Mouse (Mus musculus): ENCODE measurements around the gene Ccl3. TPM values are rescaled to one million over a fixed set of nuclear protein-coding genes. Genes with fewer than 3 reads are reported as not detected.

The Ccl3 gene
- polyA plus RNA-seq (2012; rRNA removed): 0.83 and 1.2 TPM in 2 replicates
- 1.1 TPM in 2 replicates for polyA plus RNA-seq (2014; fragmentation: Nextera tagmentation; extraction: Ambion mirVana)

DNA sequence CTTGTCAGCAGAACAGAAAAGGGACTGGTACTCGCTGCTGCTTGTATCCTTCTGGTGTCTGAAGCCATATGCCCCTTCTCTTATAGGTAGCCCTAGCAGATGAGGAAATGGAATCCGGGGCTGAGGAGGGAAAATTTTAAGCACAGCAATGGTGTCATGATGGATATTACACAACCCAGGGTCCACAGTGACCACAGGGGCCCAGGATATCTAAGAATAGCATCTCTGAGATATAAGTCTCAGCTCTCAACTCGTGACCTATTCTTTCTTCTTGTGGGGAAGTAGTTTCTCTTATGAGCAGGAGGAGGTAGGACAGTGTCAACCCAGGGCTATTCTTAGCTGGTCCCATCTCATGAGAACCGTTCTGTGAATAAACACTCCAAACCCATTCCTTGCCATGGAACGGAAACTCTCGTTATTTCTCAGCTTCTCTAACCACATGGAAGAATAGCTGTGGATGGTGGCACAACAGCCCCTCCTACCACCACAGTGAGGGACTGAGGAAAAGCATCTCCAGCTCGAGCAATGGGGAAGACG is at the start of gene Ccl3:
TSS of gene Ccl3 (minus strand) at position 51 of the 537 bp plus-strand sequence.
- WGBS (ENCODE audit: insufficient replicate concordance): 28% methylated on average over 8 of the region's 8 CpGs
- no peaks in the 10 kb centered on the region for H3K36me3 ChIP-seq (replicated peaks; ENCODE audit: control insufficient read depth, insufficient read depth, low read depth)
- no peak within 1 kb of the TSS for H3K9ac ChIP-seq (replicated peaks)
- no peak for TF ChIP-seq EP300 (IDR thresholded peaks at IDR 0.05; ENCODE audit: low read depth)
- TF ChIP-seq CTCF (IDR thresholded peaks at IDR 0.05; ENCODE audit: low read depth): no peak
- ATAC-seq (ENCODE audit: insufficient read depth): no peak
- no peaks in the 10 kb centered on the region for H3K27me3 ChIP-seq (ENCODE audit: control insufficient read depth, insufficient read depth, low read length)
- no peak within 1 kb of the TSS for H3K4me3 ChIP-seq (ENCODE audit: insufficient read depth in 1 of 2, low read depth in 2 of 2, low read length in 2 of 2)
- DNase-seq (ENCODE audit: low read depth in 3 of 3, low spot score in 3 of 3): no peak
- no peaks in the 10 kb centered on the region for H3K4me1 ChIP-seq (replicated peaks; ENCODE audit: control insufficient read depth in 2 of 2, insufficient read depth in 2 of 2, low read length in 1 of 2)
- H3K4me2 ChIP-seq (ENCODE audit: low read depth): no peak within 1 kb of the TSS
- H3K9me3 ChIP-seq (ENCODE audit: control insufficient read depth, low read length): no peaks in the 10 kb centered on the region
- no peak within 1 kb of the TSS for H3K27ac ChIP-seq

DNA sequence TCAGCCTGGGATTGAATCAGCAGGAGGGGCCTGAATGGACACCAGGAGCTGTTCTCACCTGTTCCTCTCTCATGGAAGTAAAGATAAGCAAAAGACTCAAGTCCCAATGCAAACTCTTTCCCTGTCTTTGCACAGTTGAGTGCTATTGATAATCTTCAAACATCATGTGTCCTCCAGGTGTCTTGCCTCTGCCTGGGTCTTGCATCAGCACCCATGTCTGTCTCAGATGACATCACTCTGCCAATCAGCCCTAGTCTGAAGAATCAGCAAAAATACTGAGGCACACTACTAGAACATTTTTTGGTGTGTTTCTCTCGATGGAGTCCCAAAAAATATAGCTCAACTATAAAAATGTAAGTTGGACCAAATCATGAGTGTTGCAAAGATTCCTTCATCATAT is 42.9 kb upstream of the Ccl3 start:
- Histone ChIP-seq H3K36me3 (replicated peaks; ENCODE audit: control insufficient read depth, insufficient read depth, low read depth) (no peaks in the 10 kb centered on the region), H3K4me3 (ENCODE audit: insufficient read depth in 1 of 2, low read depth in 2 of 2, low read length in 2 of 2) (no peak overlapping the region), H3K4me2 (ENCODE audit: low read depth) (no peak overlapping the region), H3K9me3 (ENCODE audit: control insufficient read depth, low read length) (no peaks in the 10 kb centered on the region), H3K27me3 (ENCODE audit: control insufficient read depth, insufficient read depth, low read length) (no peaks in the 10 kb centered on the region), H3K9ac (replicated peaks) (no peak overlapping the region), H3K27ac (no peak overlapping the region), H3K4me1 (replicated peaks; ENCODE audit: control insufficient read depth in 2 of 2, insufficient read depth in 2 of 2, low read length in 1 of 2) (no peaks in the 10 kb centered on the region)
- TF ChIP-seq CTCF (IDR thresholded peaks at IDR 0.05; ENCODE audit: low read depth): no peak
- no peak for TF ChIP-seq EP300 (IDR thresholded peaks at IDR 0.05; ENCODE audit: low read depth)
- no peak for DNase-seq (ENCODE audit: low read depth in 3 of 3, low spot score in 3 of 3)
- ATAC-seq (ENCODE audit: insufficient read depth): no peak
- WGBS (ENCODE audit: insufficient replicate concordance): 20% methylated on average over 1 of the region's 1 CpGs

GRCm38 (mm10) chr11:83689918-83690317 is 40.8 kb upstream of the Ccl3 start:
- 47% methylated on average over 1 of the region's 1 CpGs for WGBS (ENCODE audit: insufficient replicate concordance)
- no peak overlapping the region for H3K4me3 ChIP-seq (ENCODE audit: insufficient read depth in 1 of 2, low read depth in 2 of 2, low read length in 2 of 2)
- no peak overlapping the region for H3K9ac ChIP-seq (replicated peaks)
- H3K27ac ChIP-seq: no peak overlapping the region
- H3K36me3 ChIP-seq (replicated peaks; ENCODE audit: control insufficient read depth, insufficient read depth, low read depth): no peaks in the 10 kb centered on the region
- no peak overlapping the region for H3K4me2 ChIP-seq (ENCODE audit: low read depth)
- ATAC-seq (ENCODE audit: insufficient read depth): no peak
- H3K4me1 ChIP-seq (replicated peaks; ENCODE audit: control insufficient read depth in 2 of 2, insufficient read depth in 2 of 2, low read length in 1 of 2): no peaks in the 10 kb centered on the region
- no peaks in the 10 kb centered on the region for H3K27me3 ChIP-seq (ENCODE audit: control insufficient read depth, insufficient read depth, low read length)
- H3K9me3 ChIP-seq (ENCODE audit: control insufficient read depth, low read length): no peaks in the 10 kb centered on the region
- no peak for TF ChIP-seq EP300 (IDR thresholded peaks at IDR 0.05; ENCODE audit: low read depth)
- no peak for TF ChIP-seq CTCF (IDR thresholded peaks at IDR 0.05; ENCODE audit: low read depth)
- DNase-seq (ENCODE audit: low read depth in 3 of 3, low spot score in 3 of 3): no peak

DNA sequence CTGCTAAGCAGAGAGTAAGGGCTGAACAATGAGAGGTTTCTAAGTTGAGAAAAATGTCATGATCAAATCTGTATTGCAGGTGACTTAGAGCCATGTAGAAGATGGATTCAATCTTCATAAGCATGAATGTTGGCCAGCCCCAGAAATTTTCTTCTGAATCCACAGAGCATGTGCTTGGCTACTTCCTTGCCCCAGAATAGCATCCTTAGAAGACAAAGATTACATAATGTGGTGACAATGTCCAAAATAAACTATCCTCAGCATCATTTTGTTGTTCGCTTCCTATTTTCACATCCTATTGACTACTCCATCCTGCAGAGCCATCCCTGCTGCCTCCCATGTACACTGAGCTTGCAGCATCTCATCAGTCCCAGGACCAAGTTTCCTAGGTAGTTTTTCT is 26.5 kb upstream of the Ccl3 start:
- no peaks in the 10 kb centered on the region for H3K27me3 ChIP-seq (ENCODE audit: control insufficient read depth, insufficient read depth, low read length)
- H3K4me2 ChIP-seq (ENCODE audit: low read depth): no peak overlapping the region
- no peaks in the 10 kb centered on the region for H3K9me3 ChIP-seq (ENCODE audit: control insufficient read depth, low read length)
- H3K4me1 ChIP-seq (replicated peaks; ENCODE audit: control insufficient read depth in 2 of 2, insufficient read depth in 2 of 2, low read length in 1 of 2): no peaks in the 10 kb centered on the region
- H3K9ac ChIP-seq (replicated peaks): no peak overlapping the region
- DNase-seq (ENCODE audit: low read depth in 3 of 3, low spot score in 3 of 3) (no peak), ATAC-seq (ENCODE audit: insufficient read depth) (no peak)
- 66% methylated on average over 1 of the region's 1 CpGs for WGBS (ENCODE audit: insufficient replicate concordance)
- no peaks in the 10 kb centered on the region for H3K36me3 ChIP-seq (replicated peaks; ENCODE audit: control insufficient read depth, insufficient read depth, low read depth)
- no peak overlapping the region for H3K27ac ChIP-seq
- TF ChIP-seq EP300 (IDR thresholded peaks at IDR 0.05; ENCODE audit: low read depth) (no peak), CTCF (IDR thresholded peaks at IDR 0.05; ENCODE audit: low read depth) (no peak)
- H3K4me3 ChIP-seq (ENCODE audit: insufficient read depth in 1 of 2, low read depth in 2 of 2, low read length in 2 of 2): no peak overlapping the region

GRCm38 (mm10) chr11:83671743-83672142 is 22.6 kb upstream of the Ccl3 start:
- no peak for DNase-seq (ENCODE audit: low read depth in 3 of 3, low spot score in 3 of 3)
- Histone ChIP-seq H3K4me1 (replicated peaks; ENCODE audit: control insufficient read depth in 2 of 2, insufficient read depth in 2 of 2, low read length in 1 of 2) (no peaks in the 10 kb centered on the region), H3K36me3 (replicated peaks; ENCODE audit: control insufficient read depth, insufficient read depth, low read depth) (no peaks in the 10 kb centered on the region), H3K9me3 (ENCODE audit: control insufficient read depth, low read length) (no peaks in the 10 kb centered on the region), H3K4me2 (ENCODE audit: low read depth) (no peak overlapping the region), H3K27me3 (ENCODE audit: control insufficient read depth, insufficient read depth, low read length) (no peaks in the 10 kb centered on the region), H3K9ac (replicated peaks) (no peak overlapping the region), H3K27ac (no peak overlapping the region), H3K4me3 (ENCODE audit: insufficient read depth in 1 of 2, low read depth in 2 of 2, low read length in 2 of 2) (no peak overlapping the region)
- no peak for TF ChIP-seq CTCF (IDR thresholded peaks at IDR 0.05; ENCODE audit: low read depth)
- TF ChIP-seq EP300 (IDR thresholded peaks at IDR 0.05; ENCODE audit: low read depth): no peak
- ATAC-seq (ENCODE audit: insufficient read depth): no peak

Data from liver, embryonic 14.5 days (tissue).